Mouse (Mus musculus): ENCODE data around the gene Dync1li2. TPM values are rescaled to one million over a fixed set of nuclear protein-coding genes. Genes with fewer than 3 reads are reported as not detected.
A peak's percentile ranks its signal among the peaks of the same experiment; 100 is the strongest.

Dync1li2 gene
- total RNA-seq, 2 experiments from 2014 or later: 93.5 to 104 TPM

DNA sequence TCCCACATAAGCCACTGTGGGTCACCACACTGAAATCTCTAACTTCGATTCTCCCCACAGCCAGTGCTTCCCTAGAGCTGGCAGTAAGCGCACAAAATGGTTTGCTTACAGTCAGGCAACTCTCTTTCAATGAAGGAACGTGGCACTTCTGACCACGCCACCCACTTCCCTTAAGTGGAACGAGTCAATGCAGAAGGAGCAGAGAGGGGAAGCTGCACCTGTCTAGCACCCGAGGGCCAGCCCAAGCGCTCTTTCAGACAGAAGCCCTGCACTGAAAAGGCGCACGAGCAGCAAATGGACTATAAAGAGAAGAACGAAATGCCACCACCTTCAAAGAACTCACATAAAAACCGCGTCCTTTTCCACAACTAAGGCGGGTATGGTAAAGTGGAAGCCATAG, 15.1 kb downstream of the Dync1li2 start:
- no peak for DNase-seq (ENCODE audit: low spot score)
- intact Hi-C loops (cut with DNase I): no loop called here

DNA sequence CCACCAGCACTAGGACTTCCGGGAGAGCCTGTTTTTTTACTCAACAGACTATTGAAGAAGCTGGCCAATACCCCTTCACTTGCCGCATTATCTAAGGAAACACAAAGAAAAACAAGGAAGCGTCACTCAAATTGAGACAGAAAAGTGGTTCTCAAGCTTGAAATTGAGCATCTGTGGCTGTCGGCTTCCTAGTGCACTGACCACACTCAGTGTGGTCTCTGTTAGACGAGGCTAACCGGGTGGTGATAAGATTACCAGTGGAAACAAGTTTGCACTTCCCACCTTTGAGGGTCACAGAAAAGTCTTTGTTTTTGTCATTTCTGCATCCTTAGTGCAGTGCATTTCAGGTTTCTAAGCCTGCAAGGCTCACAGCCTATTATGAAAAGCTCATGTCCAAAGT, 20.5 kb downstream of the Dync1li2 start:
- DNase-seq (ENCODE audit: low spot score): no peak
- intact Hi-C loops (cut with DNase I): no loop called here

DNA sequence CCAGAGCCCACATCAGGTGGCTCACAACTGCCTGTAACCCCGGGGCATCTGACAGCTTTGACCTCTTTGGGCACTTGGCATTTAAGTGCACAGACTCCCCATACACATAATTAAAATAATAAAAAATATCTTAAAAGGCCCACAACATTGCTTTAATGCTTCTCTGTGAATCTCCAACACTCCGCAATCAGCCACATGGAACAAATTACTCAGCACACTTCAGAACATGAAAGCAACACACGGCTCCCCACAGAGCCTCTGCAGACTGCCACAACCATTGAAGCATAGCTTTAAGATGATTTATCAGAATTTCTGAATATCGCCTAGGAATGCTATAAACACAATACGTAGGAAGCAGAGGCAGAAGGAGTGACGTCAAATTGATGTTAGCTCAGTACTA, 26.8 kb downstream of the Dync1li2 start:
- intact Hi-C loops (cut with DNase I): no loop called here
- no peak for DNase-seq (ENCODE audit: low spot score)

DNA sequence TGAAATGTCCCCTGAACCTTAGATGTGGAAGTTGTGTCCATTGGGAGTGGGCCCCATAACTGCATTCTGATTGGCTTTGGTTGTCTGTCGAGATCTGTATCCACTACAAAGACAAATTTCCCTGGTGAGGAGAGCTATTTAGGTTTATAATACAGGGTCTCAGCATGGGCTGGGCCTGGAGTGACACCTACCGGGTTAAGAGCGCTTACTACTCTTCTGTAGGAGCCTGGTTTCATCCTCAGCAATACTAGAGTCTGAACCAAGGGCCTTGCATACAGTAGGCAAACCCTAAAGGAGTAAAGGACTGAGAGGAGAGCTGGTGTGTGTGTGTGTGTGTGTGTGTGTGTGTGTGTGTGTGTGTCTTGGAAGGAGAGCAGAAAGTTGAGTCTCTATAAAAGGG, 28.6 kb downstream of the Dync1li2 start:
- no peak for DNase-seq (ENCODE audit: low spot score)
- intact Hi-C loops (cut with DNase I): no loop called here

DNA sequence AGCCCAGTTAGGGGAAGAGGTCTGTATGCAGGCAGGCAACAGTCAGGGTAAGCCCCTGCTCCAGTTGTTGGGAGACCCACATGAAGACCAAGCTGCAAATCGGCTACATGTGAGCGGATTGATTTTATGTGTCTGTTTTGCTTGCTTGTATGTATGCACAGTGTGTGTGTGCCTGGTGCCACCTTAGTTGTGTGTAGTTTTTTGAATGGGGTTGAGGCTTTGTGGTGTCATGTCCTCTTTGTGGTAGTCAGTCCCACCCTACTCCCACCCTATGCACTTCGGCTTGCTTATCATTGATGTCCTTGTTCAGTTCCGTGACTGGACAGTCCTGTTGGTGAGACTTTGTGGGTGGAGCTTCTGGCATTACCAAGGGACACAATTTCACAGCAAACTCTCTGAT, 29.1 kb downstream of the Dync1li2 start:
- intact Hi-C loops (cut with DNase I): no loop called here
- DNase-seq (ENCODE audit: low spot score): no peak

DNA sequence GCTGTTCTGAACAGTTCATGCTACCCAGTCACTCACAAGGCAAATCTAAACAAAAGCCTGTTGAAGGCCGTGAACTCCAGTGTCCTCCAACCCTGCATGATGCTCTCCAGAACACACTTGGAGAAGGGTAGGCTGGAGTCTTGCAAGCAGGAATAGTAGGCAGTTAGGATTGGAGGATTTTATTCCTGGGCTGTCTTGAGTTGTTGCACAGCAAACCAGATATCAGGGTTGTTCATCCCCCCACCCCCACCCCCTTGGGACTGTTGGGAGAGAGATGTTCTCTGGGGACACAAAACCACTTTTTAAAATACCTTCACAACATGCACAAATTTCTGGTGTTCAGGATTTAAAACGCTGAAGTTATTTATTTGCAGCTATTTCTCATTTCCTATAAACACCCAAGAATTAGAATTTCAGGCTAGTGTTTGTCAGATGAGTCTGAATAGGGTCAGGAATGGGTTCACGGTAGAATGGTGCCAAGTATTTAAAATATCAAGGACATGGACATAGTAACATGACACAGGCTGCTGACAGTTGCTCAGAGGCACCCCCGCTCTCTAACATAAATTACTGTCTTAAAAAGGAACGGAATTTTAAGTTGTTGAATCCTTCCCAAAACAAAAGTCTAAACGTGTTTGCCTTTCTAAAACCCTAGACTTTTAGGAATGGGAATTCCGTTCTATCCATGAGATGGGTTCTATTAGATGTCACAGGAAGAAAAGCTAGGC, 29.9 kb downstream of the Dync1li2 start:
- DNase-seq (ENCODE audit: low spot score): no peak
- intact Hi-C loops (cut with DNase I): no loop called here

DNA sequence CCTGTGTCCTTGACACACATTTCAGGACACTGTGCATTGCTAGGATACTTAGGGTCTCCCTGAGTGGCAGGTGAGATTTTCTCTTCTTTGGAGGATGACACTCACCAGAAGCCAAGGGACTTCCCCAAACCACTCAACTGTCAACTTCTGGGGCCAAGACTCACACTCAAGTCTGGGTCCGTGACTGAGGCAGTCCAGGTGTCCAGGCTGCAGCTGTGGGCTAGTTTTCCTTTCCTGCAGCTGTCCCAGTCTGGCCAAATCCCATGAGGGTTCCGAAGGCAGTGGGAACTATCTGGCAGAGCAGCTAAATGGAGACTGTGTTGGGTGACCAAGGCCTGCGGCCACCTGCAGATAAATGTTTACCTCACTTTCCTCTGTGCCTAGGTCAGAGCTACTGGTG, 30.9 kb downstream of the Dync1li2 start:
- intact Hi-C loops (cut with DNase I): no loop called here
- no peak for DNase-seq (ENCODE audit: low spot score)

DNA sequence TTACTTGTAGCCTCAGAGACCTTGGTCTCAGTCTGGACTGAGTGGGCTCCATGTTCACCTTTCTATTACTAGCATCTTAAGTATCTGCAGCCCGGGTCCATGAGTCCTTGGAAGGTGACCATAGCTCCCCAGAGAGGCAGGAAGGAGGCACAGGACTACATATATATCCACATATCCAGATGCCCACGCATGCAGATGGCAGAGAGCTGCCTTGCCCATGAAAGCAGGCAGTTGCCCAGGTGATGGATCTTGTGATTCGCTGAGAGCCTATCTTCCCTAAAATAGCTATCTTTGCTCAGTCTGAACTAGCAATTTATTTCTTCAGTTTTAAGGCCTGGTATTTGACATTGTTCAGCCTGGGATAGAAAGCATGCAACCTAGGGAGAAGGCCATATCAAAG, 31.4 kb downstream of the Dync1li2 start:
- no peak for DNase-seq (ENCODE audit: low spot score)
- intact Hi-C loops (cut with DNase I): no loop called here

DNA sequence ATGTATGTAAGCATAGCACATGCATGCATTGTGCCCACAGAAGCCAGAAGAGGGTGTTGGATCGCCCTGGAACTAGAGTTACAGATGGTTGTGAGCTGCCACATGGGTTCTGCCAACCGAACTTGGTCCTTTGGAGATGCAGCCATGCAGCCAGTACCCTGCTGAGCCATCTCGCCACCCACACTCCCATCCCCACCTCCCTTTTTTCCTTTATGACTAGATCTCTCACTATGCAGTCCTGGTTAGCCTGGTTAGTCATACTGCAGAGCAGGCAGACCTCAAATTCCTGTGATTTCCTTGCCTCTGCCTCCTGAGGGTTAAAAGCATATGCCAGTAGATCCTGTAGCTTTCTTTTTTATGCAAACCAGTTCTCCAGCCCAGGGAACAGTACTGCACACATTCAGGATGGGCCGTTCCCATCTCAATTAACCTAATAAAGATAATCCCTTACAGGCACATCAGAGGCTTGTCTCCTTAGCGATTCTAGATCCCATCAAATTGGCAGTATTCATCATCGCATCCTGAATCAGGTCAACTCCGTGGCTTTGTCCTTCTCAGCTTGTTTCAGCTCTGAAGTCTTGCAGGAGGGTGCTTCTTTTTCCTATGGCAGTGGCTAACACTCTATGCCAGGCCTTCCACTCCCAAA, 32.1 kb downstream of the Dync1li2 start:
- intact Hi-C loops (cut with DNase I): no loop called here
- DNase-seq (ENCODE audit: low spot score): no peak

DNA sequence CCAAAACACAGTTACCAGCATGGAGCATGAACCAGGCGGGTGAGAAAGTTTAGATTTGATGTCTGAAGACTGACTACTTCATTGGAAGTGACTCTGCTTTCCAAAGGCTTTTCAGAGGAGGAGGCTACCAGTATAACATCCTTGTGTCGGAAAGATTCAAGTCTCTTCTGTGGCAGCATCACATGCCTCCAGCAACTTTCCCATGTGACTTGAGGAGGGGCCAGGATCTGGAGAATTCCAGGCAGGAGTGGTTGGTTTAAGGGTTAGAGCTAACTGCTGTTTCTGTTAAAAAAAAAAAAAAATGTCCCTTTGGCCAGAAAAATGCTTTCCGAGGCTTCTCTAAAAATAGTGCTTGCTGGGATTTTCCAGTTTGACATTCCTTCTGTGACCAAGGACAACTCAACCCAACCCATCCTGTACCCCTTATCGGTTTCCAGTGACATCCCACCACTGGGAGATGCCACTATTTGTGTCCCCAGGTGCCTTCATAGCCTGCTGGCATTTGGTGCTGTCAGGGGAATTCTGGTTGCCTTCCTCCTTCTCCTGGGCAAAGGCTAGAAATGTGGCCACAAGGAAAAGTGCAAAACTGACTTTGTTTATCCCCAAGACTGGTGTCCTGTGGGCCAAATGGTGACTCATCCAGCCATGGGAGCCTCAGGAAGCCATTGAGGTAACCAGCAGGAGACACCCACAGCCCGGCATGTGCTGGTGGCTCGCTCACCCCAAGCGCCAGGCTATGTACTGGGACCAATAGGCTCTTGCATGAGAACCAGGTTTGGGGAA, 34.3 kb downstream of the Dync1li2 start:
- DNase-seq (ENCODE audit: low spot score): no peak
- intact Hi-C loops (cut with DNase I): no loop called here

DNA sequence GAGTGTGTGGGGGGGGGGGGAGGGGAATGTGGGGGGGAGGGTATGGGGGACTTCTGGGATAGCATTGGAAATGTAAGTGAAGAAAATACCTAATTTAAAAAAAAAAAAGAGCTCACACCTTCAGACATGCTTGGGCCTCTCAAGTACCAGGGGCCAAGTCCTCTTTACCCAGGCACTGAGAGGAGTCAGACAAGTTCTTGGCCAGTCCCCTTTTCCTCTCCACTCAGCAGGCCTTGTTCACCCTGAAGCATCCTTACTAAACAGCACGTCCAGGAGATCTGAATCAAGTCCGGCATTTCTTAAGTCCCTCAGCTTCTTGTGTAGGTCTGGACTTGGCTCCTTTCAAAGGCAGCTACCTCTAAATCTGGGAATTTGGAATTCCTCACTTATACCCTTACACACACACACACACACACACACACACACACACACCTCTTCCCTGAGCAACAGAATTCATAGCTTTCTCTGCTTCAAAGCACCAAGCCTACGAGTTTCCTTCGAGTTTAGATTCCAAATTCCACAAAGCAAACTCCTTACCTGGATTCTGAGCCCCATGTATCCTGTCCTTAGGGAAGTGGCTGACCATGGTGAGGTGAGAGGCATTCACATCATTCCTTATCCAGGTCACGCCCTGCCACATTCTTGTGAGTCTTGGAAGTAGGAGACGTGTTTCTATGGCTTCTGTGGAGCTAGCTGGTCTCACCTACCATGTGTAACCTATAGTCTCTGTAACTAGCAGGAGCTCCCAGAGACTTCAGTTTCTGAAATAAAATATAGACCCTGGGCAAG, 36.3 kb downstream of the Dync1li2 start:
- DNase-seq (ENCODE audit: low spot score): no peak
- intact Hi-C loops (cut with DNase I): no loop called here

DNA sequence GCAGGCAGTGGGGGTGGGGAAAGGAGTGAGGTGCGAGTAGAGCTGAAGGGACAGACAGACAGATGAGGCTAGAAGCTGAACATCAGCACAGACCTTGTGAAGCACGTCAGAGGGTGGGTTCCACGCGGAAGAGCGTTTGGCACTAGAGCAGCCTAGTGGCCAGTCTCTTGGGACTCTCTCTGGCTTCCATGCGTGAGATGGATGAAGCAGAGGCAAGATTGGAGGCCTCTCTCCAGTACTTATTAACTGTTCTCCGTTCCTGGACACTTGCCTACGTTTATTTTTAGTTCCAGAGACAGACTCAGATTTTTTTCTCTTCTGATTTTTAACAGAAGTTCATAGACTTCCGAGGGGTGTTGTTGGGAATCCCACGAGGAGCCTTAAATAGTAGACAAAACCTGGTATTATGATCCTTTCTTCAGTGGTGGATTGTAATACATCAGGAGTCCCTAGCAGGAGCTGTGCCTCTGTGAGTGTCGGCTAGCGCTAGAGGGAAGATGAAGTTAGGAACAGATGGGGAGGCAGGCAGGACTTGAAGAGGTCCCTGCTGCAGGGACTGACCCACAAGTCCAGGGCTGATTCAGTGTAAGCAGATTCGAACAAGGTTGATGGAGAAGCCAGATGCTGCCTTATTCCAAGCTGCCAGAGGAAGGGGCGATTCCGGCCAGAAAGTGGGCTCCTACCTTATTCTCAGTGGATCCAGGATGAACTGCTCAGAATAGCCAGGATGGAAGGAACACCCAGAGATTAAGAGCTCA, 37.2 kb downstream of the Dync1li2 start:
- intact Hi-C loops (cut with DNase I): no loop called here
- no peak for DNase-seq (ENCODE audit: low spot score)

DNA sequence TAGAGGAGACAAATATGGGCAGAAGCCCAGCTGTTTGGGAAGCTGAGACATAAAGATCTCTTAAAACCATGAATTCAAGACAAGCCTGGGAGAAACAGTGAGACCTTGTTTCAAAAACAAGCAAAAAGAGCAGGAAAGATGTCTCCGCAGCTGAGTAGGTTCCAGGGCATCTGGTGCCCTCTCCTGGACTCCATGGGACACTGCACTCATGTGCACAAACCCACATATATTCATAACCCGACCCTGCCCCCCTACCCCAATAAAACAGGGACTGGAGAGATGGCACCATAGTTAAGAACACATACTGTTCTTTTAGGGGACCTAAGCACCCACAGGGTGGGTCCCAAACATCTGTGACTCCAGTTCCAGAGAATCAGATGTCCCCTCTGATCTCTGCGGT, 39.3 kb downstream of the Dync1li2 start:
- DNase-seq (ENCODE audit: low spot score): no peak
- intact Hi-C loops (cut with DNase I): loop anchor here (5.0 kb wide), 1 partner anchor 61 kb away; no protein-coding TSS in a partner anchor

DNA sequence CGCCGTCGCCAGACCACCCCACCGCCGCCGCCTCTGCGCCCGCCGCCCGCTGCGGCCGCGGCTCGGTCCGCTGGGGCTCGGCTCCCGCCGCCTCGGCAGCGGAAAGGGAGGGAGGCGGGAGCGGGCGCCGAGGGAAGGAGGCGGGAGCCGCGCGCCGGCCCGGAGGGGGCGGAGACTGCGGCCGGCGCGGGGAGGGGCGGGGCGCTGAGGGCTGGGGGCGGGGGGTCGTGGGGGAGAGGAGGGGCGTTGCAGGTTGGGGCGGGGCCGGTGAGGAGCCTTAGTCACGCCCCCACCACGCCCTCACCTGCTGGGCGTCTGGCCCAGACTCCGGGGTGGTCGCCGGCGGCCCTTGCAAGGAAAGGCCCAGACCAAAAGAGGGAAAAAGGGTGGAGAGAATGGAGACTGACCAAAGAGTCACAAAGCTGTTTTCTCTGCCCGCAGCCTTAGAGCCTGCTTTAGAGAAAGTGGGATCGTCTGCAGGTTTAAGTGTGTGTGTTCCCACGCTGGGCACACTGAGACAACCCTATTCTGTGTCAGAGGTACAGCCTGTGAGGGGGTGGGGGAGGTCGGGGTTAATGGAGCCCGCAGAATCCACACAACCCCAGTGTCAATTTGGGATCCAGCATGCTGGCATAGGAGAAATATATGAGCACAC, 47.0 kb downstream of the Dync1li2 start, which contains the start of gene Cmtm4:
TSS of gene Cmtm4 (minus strand) at position 105 of the 655 bp plus-strand sequence.
- intact Hi-C loops (cut with DNase I): loop anchor here (2.0 kb wide), 1 partner anchor 47 kb away; the partner anchor contains the start of gene Dync1li2
- peak; percentile 23 for DNase-seq (ENCODE audit: low spot score)

DNA sequence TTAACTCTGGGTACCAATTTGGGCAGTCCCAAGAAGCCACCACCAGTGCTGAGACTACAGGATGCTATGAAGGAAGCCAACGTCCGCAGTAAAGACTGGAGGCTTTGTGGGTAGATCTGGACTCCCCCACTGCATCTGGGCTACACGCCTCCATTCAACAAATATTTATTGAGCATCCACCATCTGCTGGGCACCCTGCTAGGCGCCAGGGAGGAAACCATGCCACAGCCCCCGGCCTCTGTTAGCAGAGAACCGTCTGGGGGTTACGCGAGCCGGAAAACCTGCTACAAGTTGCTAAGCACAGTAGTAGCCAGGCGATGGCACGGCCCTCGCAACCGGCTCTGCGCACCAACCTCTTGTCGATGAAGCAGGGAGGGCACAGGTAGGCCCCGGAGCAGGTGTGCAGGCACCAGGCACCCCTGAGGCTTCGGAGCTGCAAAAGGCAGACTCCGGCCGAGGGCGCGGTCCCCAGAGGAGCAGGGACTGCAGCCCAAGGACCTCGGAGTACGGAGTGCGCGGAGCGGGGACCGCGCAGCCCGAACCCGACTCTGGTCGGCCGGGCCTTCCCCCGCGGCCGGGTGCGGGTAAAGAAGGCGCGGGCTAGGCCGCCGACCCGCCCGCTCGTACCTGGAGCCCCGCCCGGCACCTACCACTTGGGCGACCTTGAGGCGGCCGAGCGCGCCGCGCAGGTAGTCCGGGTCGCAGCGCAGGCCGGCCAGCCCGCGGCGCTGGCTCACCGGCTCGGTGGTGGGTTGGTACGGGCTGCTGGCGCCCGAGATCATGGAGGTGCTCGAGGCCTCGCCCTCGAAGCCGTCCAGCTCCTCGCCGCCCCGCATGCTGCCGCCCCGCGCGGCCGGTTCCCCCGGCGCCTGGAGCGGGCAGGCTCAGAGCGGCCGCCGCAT, 47.8 kb downstream of the Dync1li2 start:
- DNase-seq (ENCODE audit: low spot score): peak; percentile 20
- intact Hi-C loops (cut with DNase I): loop anchor here (1.0 to 5.0 kb wide), 3 partner anchors 37 to 48 kb away; partner anchors contain the start of gene Dync1li2

DNA sequence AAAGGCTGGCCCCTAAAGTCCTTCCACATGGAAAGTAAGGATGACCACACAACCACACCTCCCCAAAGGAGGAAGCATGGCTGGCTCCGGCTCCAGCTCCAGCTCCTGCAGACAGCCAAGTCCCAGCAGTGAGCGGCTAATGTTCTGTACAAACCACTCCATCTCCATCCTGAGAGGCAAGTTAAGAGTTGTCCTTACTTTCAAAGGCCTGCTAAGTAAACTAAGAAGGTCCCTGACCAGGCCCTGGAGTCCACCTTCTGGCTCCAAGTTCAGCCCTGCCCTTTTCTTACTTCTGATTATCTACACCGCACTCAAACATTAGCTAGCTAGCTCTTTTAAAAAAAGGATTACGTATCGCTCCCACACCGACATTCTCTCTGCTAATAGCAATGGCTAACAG, 49.1 kb downstream of the Dync1li2 start:
- DNase-seq (ENCODE audit: low spot score): no peak
- intact Hi-C loops (cut with DNase I): loop anchor here (1.0 to 5.0 kb wide), 3 partner anchors 39 to 49 kb away; partner anchors contain the start of gene Dync1li2

DNA sequence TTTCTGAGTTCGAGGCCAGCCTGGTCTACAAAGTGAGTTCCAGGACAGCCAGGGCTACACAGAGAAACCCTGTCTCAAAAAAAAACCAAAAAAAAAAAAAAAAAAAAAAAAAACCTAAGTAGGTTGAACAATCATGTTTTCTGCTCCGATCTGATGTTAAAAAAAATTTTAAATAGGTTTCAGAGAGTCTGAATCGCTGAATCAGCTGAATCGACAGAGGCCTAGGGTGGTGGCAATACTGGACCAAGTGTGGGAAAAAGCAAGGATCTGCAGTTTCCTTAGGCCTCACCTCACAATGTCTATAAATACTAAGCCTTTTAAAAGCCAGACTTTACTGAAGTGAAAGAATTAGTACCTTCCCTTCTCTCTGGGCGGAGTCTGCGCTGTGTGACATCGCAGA, 49.7 kb downstream of the Dync1li2 start:
- DNase-seq (ENCODE audit: low spot score): no peak
- intact Hi-C loops (cut with DNase I): loop anchor here (5.0 kb wide), 1 partner anchor 46 kb away; no protein-coding TSS in a partner anchor

DNA sequence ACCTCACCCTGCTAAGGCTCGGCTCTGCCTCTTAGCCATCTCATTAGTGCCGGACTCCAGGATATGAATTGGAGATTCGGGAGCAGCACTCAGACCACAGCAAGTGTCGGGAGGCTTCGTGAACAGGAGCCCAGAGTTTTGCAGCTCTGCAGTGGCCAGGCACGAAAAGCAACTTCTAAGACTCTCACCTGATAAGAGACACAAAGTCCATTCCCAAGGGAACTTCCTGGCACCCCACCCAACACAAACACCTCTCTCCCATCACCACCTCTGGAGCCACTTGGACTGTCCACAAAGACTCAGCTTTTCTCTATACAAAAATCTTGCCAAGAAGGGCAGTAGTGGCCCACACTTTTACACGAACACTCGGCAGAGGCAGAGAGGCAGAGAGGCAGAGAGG, 52.6 kb downstream of the Dync1li2 start:
- intact Hi-C loops (cut with DNase I): loop anchor here (5.0 kb wide), 1 partner anchor 43 kb away; no protein-coding TSS in a partner anchor
- no peak for DNase-seq (ENCODE audit: low spot score)

All from heart, postnatal 25 days (tissue).